ENCODE assay signal across 12 mouse cellular contexts in genomic region chr4:53317453-53317824, GRCm38 (mm10).
DNase-seq lines count a peak whose midpoint lies in the region; ATAC-seq lines count a peak whose summit lies in the region.
"Had no signal": no experiment of that assay in that cellular context is flagged by ENCODE, and none has a peak within 500 bp of the region (broad histone marks: within the 10 kb centered on the region; RNA-seq: fewer than 3 reads in every experiment).

No protein-coding gene starts in this region.

- no peak overlapping the region for H3K4me3 ChIP-seq in lung, embryonic 16.5 days (ENCODE audit: low read length)
- no peak overlapping the region for H3K4me3 ChIP-seq in forebrain, embryonic 14.5 days (ENCODE audit: low read depth, low read length)
- no peak overlapping the region for H3K4me3 ChIP-seq in hindbrain, embryonic 16.5 days (ENCODE audit: low read length)
- H3K4me3 ChIP-seq in neural tube, embryonic 15.5 days (replicated peaks) = no peak overlapping the region
- H3K4me3 ChIP-seq: gastrocnemius, adult 2 months; heart, embryonic 10.5 days had no signal

- no peaks in the 10 kb centered on the region for H3K27me3 ChIP-seq in lung, embryonic 16.5 days (ENCODE audit: control insufficient read depth, insufficient read depth, low read depth, low read length)
- H3K27me3 ChIP-seq in forebrain, embryonic 14.5 days (replicated peaks; ENCODE audit: control insufficient read depth, insufficient read depth, low read length) = no peaks in the 10 kb centered on the region
- no peaks in the 10 kb centered on the region for H3K27me3 ChIP-seq in hindbrain, embryonic 16.5 days (replicated peaks; ENCODE audit: control insufficient read depth, insufficient read depth, low read length)
- H3K27me3 ChIP-seq in neural tube, embryonic 15.5 days (replicated peaks) = no peaks in the 10 kb centered on the region

- H3K9me3 ChIP-seq in lung, embryonic 16.5 days (ENCODE audit: control insufficient read depth, low read length) = no peaks in the 10 kb centered on the region
- H3K9me3 ChIP-seq in forebrain, embryonic 14.5 days (replicated peaks; ENCODE audit: control insufficient read depth, low read length) = no peaks in the 10 kb centered on the region
- no peaks in the 10 kb centered on the region for H3K9me3 ChIP-seq in hindbrain, embryonic 16.5 days (ENCODE audit: control insufficient read depth, low read length)
- no peaks in the 10 kb centered on the region for H3K9me3 ChIP-seq in neural tube, embryonic 15.5 days (replicated peaks)
- H3K9me3 ChIP-seq: heart, embryonic 10.5 days had no signal

- ATAC-seq in lung, embryonic 16.5 days (ENCODE audit: low read depth) = no peak
- peak; percentile 58 for ATAC-seq in forebrain, embryonic 14.5 days
- ATAC-seq in hindbrain, embryonic 16.5 days = peak; percentile 61
- no peak for ATAC-seq in neural tube, embryonic 15.5 days (ENCODE audit: low FRiP score)

- H3K27ac ChIP-seq in lung, embryonic 16.5 days (ENCODE audit: low read length) = peak overlapping the region; percentile 95
- H3K27ac ChIP-seq in forebrain, embryonic 14.5 days (ENCODE audit: low read depth, low read length) = peak overlapping the region; percentile 61
- H3K27ac ChIP-seq in hindbrain, embryonic 16.5 days (ENCODE audit: low read depth, low read length) = peak overlapping the region; percentile 54
- peak overlapping the region; percentile 56; the same call in 1 of the 2 replicates for H3K27ac ChIP-seq in neural tube, embryonic 15.5 days (replicated peaks)
- H3K27ac ChIP-seq: gastrocnemius, adult 2 months; heart, embryonic 10.5 days had no signal

- 64% methylated on average over 7 of the region's 7 CpGs for WGBS in lung, embryonic 16.5 days
- WGBS in forebrain, embryonic 14.5 days = 10% methylated on average over 7 of the region's 7 CpGs
- WGBS in hindbrain, embryonic 16.5 days = 37% methylated on average over 7 of the region's 7 CpGs
- WGBS in neural tube, embryonic 15.5 days = 40% methylated on average over 7 of the region's 7 CpGs

- DNase-seq in lung, postnatal 4 days = no peak
- peak; percentile 78 for DNase-seq in forebrain, embryonic 14.5 days (ENCODE audit: low spot score)
- DNase-seq in adrenal gland, adult (ENCODE audit: inconsistent age in 2 of 2, low spot score in 1 of 2) = no peak
- no peak for DNase-seq in frontal cortex, postnatal 36 days (ENCODE audit: low spot score in 2 of 2)
- DNase-seq: adrenal gland, postnatal 10 days; heart, postnatal 4 days; kidney, adult 8-10 months had no signal

- H3K4me1 ChIP-seq in lung, embryonic 16.5 days (replicated peaks; ENCODE audit: control insufficient read depth, insufficient read depth, low read length) = peaks cover 40% of the 10 kb centered on the region
- H3K4me1 ChIP-seq in forebrain, embryonic 14.5 days (ENCODE audit: control insufficient read depth, insufficient read depth, low read length) = peaks cover 15% of the 10 kb centered on the region; the same call in 1 of the 2 replicates
- H3K4me1 ChIP-seq in hindbrain, embryonic 16.5 days (ENCODE audit: control insufficient read depth, insufficient read depth, low read depth, low read length) = peaks cover 13% of the 10 kb centered on the region
- H3K4me1 ChIP-seq in neural tube, embryonic 15.5 days = peaks cover 26% of the 10 kb centered on the region
- H3K4me1 ChIP-seq: heart, embryonic 10.5 days had no signal

- H3K9ac ChIP-seq in lung, embryonic 16.5 days (ENCODE audit: low read length) = 0 out of 2 replicates have a peak overlapping the region, but pooled peaks have one; percentile 13
- peak overlapping the region; percentile 18; the same call in 1 of the 2 replicates for H3K9ac ChIP-seq in forebrain, embryonic 14.5 days (ENCODE audit: low read length)
- no peak overlapping the region for H3K9ac ChIP-seq in hindbrain, embryonic 16.5 days (ENCODE audit: low read depth, low read length)
- no peak overlapping the region for H3K9ac ChIP-seq in neural tube, embryonic 15.5 days (replicated peaks)

- no peaks in the 10 kb centered on the region for H3K36me3 ChIP-seq in lung, embryonic 16.5 days (ENCODE audit: control insufficient read depth, insufficient read depth, low read length)
- H3K36me3 ChIP-seq in forebrain, embryonic 14.5 days (ENCODE audit: control insufficient read depth, insufficient read depth, low read length) = no peaks in the 10 kb centered on the region
- H3K36me3 ChIP-seq in hindbrain, embryonic 16.5 days (ENCODE audit: control insufficient read depth, insufficient read depth, low read length) = no peaks in the 10 kb centered on the region
- no peaks in the 10 kb centered on the region for H3K36me3 ChIP-seq in neural tube, embryonic 15.5 days
- H3K36me3 ChIP-seq: heart, embryonic 10.5 days had no signal

- no peak overlapping the region for H3K4me2 ChIP-seq in lung, embryonic 16.5 days (ENCODE audit: low read depth, low read length)
- H3K4me2 ChIP-seq in forebrain, embryonic 14.5 days (ENCODE audit: low read length) = no peak overlapping the region
- no peak overlapping the region for H3K4me2 ChIP-seq in hindbrain, embryonic 16.5 days (ENCODE audit: low read length)
- no peak overlapping the region for H3K4me2 ChIP-seq in neural tube, embryonic 15.5 days

Comparison
In these comparisons a context has a peak if more than half of its experiments do, and no peak if none do; other contexts are left out.
1. ATAC-seq: peak in forebrain, embryonic 14.5 days (single experiment) and hindbrain, embryonic 16.5 days (single experiment); none in lung, embryonic 16.5 days (single experiment) and neural tube, embryonic 15.5 days (single experiment).
2. H3K9ac ChIP-seq: peak in lung, embryonic 16.5 days (single experiment) and forebrain, embryonic 14.5 days (single experiment); none in hindbrain, embryonic 16.5 days (single experiment) and neural tube, embryonic 15.5 days (single experiment).
3. Peak in every context shown above with its lines, with median percentiles within 50 percentile points of each other: H3K27ac ChIP-seq.